Mouse (Mus musculus) c-Kit-positive CD71-negative TER-119-negative erythroid progenitor cells, embryonic 14.5 days (primary cell): ENCODE data around the gene Zfp85.
"Not testable (repeated sequence)": the region's sequence is repeated elsewhere in the genome, so short reads cannot be mapped to it uniquely, and the experiment has no call there.

ENCODE experiments used
- DNase-seq: peaks from one replicate; pipeline ENCODE4 v3.0.0-alpha.2; 2013; ENCODE audit warnings: low read depth

Zfp85 gene

GRCm38 (mm10) chr13:67754333-67755306 is at the start of gene Zfp85:
TSS of gene Zfp85 (minus strand) at chr13:67755228.
- DNase-seq: peak; percentile 34

GRCm38 (mm10) chr13:67799151-67799550 is 44.1 kb upstream of the Zfp85 start:
- not testable (repeated sequence) for DNase-seq

- DNase-seq: no peak
These were observed 43.6 kb upstream of the Zfp85 start for GRCm38 (mm10) chr13:67798618-67799017.

- DNase-seq: no peak
These were observed 37.0 kb upstream of the Zfp85 start for GRCm38 (mm10) chr13:67791921-67792455.

- DNase-seq: peak; percentile 62
These were observed 24.5 kb upstream of the Zfp85 start, which contains the start of gene Zfp493 for GRCm38 (mm10) chr13:67779265-67780221. TSS of gene Zfp493 (plus strand) at chr13:67779693.

- DNase-seq: no peak
These were observed 8.2 kb upstream of the Zfp85 start for GRCm38 (mm10) chr13:67763031-67763768.

GRCm38 (mm10) chr13:67759966-67760365 is 4.9 kb upstream of the Zfp85 start:
- DNase-seq: no peak

GRCm38 (mm10) chr13:67755761-67756160 is 733 bp upstream of the Zfp85 start:
- no peak for DNase-seq

GRCm38 (mm10) chr13:67743896-67744295 is 11.1 kb downstream of the Zfp85 start:
- DNase-seq: no peak

- DNase-seq: no peak
These were observed 12.1 kb downstream of the Zfp85 start for GRCm38 (mm10) chr13:67742941-67743340.

- not testable (repeated sequence) for DNase-seq
These were observed 20.6 kb downstream of the Zfp85 start for GRCm38 (mm10) chr13:67734391-67734790.

GRCm38 (mm10) chr13:67729441-67729840 is 25.6 kb downstream of the Zfp85 start:
- DNase-seq: not testable (repeated sequence)

- DNase-seq: no peak
These were observed 26.2 kb downstream of the Zfp85 start, which contains the start of gene Zfp65 for GRCm38 (mm10) chr13:67728641-67729318. TSS of gene Zfp65 (minus strand) at chr13:67729173.

GRCm38 (mm10) chr13:67728106-67728505 is 26.9 kb downstream of the Zfp85 start:
- no peak for DNase-seq

GRCm38 (mm10) chr13:67725331-67725730 is 29.7 kb downstream of the Zfp85 start:
- DNase-seq: not testable (repeated sequence)

- peak; percentile 81 for DNase-seq
These were observed 31.1 kb downstream of the Zfp85 start for GRCm38 (mm10) chr13:67723848-67724479.
